Mouse (Mus musculus) erythroblast, embryonic 14.5 days (primary cell): Measurements from ENCODE around the gene Gnl3l.

Experiments
- GATA1 ChIP-seq: IDR thresholded peaks from 2 replicates; pipeline ENCODE4 v1.6.1; 2012; ENCODE audit warnings: low read length, inconsistent platforms, mixed read lengths
- TAL1 ChIP-seq: IDR thresholded peaks from 3 replicates; pipeline ENCODE4 v1.6.1; 2012; ENCODE audit warnings: low read length, inconsistent platforms, mixed read lengths

- TF ChIP-seq TAL1 (no peak), GATA1 (no peak)
Observed at GRCm38 (mm10) chrX:151066071-151066666, 49.0 kb upstream of the Gnl3l start.
